Mouse (Mus musculus) ES-E14 (cell line): ENCODE data around the gene Grap. TPM values are rescaled to one million over a fixed set of nuclear protein-coding genes. Genes with fewer than 3 reads are reported as not detected.

Experiments used
- DNase-seq: peaks from one replicate; pipeline ENCODE4 v3.0.0-alpha.2; 2013; ENCODE audit warnings: low read depth, low spot score
- H3K27ac ChIP-seq: 2 replicates; pipeline ENCODE4 v1.5.1; 2012; ENCODE audit warnings: low read depth, mild to moderate bottlenecking, low read length, moderate library complexity, mixed read lengths; ENCODE audit not compliant: poor library complexity, insufficient read depth, severe bottlenecking
- H3K36me3 ChIP-seq: 2 replicates; pipeline ENCODE4 v1.6.1; 2012; ENCODE audit warnings: mild to moderate bottlenecking, low read length, moderate library complexity, mixed read lengths; ENCODE audit not compliant: control insufficient read depth, poor library complexity, insufficient read depth, severe bottlenecking
- H3K4me1 ChIP-seq, 2 experiments: fragments of 150-350 bp in 1 of 2; sonication (generic) in 1 of 2; 2 replicates each; pipeline ENCODE4 v1.6.1; 2012; ENCODE audit warnings: low read length in 2 of 2, mild to moderate bottlenecking in 1 of 2, mixed read lengths in 1 of 2; ENCODE audit not compliant: control insufficient read depth in 2 of 2, insufficient read depth in 2 of 2, poor library complexity in 1 of 2
- H3K4me3 ChIP-seq, 2 experiments: fragments of 150-350 bp in 1 of 2; sonication (generic) in 1 of 2; 2 replicates each; pipeline ENCODE4 v1.5.1; 2012; ENCODE audit warnings: low read length in 2 of 2, low read depth in 1 of 2, mild to moderate bottlenecking in 1 of 2, mixed read lengths in 1 of 2; ENCODE audit not compliant: insufficient read depth in 1 of 2, poor library complexity in 1 of 2, severe bottlenecking in 1 of 2
- H3K9ac ChIP-seq: 2 replicates; pipeline ENCODE4 v1.6.1; 2012; ENCODE audit warnings: low read depth, mild to moderate bottlenecking, low read length, mixed read lengths; ENCODE audit not compliant: poor library complexity, insufficient read depth, severe bottlenecking
- H3K9me3 ChIP-seq: fragments of 150-350 bp; sonication (generic); 2 replicates; pipeline ENCODE4 v1.6.1; 2012; ENCODE audit warnings: low read depth, mild to moderate bottlenecking, low read length; ENCODE audit not compliant: control insufficient read depth, insufficient read depth
- CHD2 ChIP-seq: IDR thresholded peaks from 2 replicates; pipeline ENCODE4 v1.6.1; 2014; ENCODE audit warnings: mild to moderate bottlenecking, low read depth, low read length, inconsistent platforms
- HCFC1 ChIP-seq: IDR thresholded peaks from 2 replicates; pipeline ENCODE4 v1.6.1; 2012; ENCODE audit warnings: low read length, inconsistent platforms, borderline replicate concordance; ENCODE audit not compliant: insufficient read depth
- MAFK ChIP-seq: IDR thresholded peaks from 2 replicates; pipeline ENCODE4 v1.6.1; 2014; ENCODE audit warnings: mild to moderate bottlenecking, low read depth, low read length, inconsistent platforms; ENCODE audit not compliant: insufficient read depth
- ZC3H11A ChIP-seq: IDR thresholded peaks from 2 replicates; pipeline ENCODE4 v1.6.1; 2012; ENCODE audit warnings: low read depth, mild to moderate bottlenecking, inconsistent platforms, low read length, borderline replicate concordance
- ZNF384 ChIP-seq: IDR thresholded peaks from 2 replicates; pipeline ENCODE4 v1.6.1; 2012; ENCODE audit warnings: low read depth, low read length, inconsistent platforms
- in situ Hi-C, 2 experiments: fragments of 600-800 bp; cut with MboI; formaldehyde crosslinking; loops; one replicate each; pipeline ENCODE4 v1.15.1; 2025; ENCODE audit warnings: low sequenced_read_pairs in 2 of 2, inconsistent platforms in 1 of 2; ENCODE audit not compliant: unreplicated experiment in 2 of 2
- total RNA-seq: library from RNA; depleted of rRNA; stranded (reverse); fragments of 300-350 nt; gene quantifications from 2 replicates; pipeline ENCODE4 v1.2.3, GENCODE M21; 2012

Grap gene
- total RNA-seq, 1 experiment: 1.5 TPM

DNA sequence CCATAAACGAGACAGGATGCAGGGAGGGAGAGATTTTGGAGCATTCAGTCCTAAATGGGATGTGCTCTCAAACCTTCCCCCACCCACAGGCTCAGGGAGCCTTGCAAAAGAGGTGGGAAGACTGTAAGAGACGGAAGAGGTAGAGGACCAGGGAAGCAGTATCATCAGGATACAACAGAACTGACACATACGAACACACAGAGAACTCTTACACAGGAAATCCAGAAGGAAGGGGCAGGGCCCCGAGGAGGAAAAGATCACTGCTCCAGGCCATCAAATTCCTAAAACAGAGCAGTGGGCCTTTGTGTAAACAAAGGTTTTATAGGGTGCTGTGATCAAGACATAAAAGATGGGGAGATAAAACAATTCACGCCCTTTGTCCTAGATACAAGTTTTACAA is 38.7 kb upstream of the Grap start:
- H3K9me3 ChIP-seq: no peaks in the 10 kb centered on the region
- no peaks in the 10 kb centered on the region for H3K36me3 ChIP-seq
- TF ChIP-seq ZNF384 (no peak), MAFK (no peak), CHD2 (no peak)
- peaks cover 0 to 6% of the 10 kb centered on the region in 2 experiments; a peak in 2 of 4 replicates for H3K4me1 ChIP-seq
- H3K9ac ChIP-seq: no peak overlapping the region
- no peak for DNase-seq
- in situ Hi-C loops: no loop called here
- no peak overlapping the region for H3K27ac ChIP-seq
- H3K4me3 ChIP-seq: no peak overlapping the region

DNA sequence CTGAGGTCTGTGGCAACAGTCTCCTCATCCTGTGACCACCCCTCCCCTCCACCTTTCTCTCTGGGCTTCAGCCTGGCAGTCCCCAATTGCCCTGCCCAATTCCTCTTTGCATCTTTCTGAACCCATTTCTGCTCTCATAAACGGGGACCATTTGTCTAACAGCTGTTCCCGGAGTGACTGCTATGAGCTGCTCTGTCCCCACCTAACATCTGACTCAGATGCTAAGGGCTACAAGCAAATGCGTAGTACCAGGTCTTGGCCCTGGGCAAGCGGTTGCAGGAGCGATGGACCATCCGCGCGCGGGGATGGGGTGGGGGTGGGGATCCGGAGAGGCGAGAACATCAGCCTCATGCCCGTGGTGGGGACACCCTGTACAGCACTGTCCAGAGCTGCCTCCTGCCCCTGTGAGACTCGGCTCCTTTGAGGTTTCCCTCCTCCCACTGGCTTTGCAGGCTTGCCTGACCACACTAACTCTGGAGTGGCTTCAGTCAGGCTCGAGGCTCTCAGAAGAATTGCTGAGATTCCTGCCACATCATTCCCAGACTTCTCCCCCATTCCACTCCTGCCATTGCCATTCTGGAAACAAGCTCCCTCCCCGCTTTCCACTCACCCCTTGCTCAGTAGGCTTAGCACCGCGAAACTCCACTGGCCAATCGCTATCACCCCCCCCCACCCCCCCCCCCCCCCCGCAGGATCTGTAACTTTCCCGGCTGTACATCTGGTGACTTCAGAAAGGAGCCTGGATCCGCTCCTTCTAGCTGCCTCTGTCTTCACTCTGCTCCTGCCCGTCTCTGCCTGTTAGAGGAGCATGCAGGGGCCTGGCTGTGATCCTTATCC is 37.2 kb upstream of the Grap start:
- Histone ChIP-seq H3K27ac (no peak overlapping the region), H3K9ac (no peak overlapping the region), H3K9me3 (no peaks in the 10 kb centered on the region), H3K4me1 (peaks cover 0 to 9% of the 10 kb centered on the region in 2 experiments; a peak in 2 of 4 replicates), H3K36me3 (no peaks in the 10 kb centered on the region), H3K4me3 (peak overlapping the region; percentile 10 to 23; a peak in 3 of 4 replicates)
- in situ Hi-C loops: no loop called here
- TF ChIP-seq HCFC1 (no peak), CHD2 (no peak), ZNF384 (no peak), ZC3H11A (no peak), MAFK (no peak)
- DNase-seq: no peak

DNA sequence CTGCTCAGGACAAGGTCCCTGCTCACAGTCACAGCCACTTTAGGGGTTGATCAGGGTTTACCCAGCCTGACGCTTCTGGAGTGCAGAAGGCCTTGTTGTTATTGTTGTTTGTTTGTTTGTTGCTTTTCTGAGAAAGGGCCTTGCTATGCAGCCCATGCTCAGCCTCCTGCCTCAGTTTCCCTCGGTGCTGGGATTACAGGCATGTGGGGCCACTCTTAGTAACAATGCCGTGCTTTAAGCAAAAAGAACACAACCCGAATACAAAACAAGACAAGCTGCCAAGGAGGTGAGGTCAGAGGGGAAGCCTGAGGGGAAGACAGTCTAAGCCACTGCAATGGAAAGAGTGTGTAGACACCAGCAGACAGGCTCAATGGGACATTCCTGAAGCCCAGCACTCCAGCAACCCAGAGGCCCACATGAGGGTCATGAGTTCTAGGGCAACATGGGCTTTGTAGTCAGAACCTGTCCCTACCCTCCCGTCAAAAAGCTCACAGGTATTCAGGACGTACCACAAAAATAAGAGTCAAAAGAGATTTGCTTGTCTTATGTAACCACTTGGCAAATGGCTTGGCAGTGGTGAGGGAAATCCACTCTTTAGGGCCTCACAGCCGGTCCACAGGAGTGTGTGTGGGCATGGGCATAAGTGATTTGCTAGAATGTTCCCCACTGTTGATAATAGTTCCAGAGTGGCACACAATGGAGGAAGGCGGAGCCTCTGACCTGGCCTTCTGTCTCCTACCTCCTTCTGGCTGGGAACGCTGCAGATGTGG is 36.4 kb upstream of the Grap start:
- H3K9ac ChIP-seq: no peak overlapping the region
- H3K9me3 ChIP-seq: no peaks in the 10 kb centered on the region
- no peaks in the 10 kb centered on the region for H3K36me3 ChIP-seq
- no peak overlapping the region for H3K27ac ChIP-seq
- no peak for DNase-seq
- TF ChIP-seq CHD2: no peak
- TF ChIP-seq MAFK: no peak
- no peak for TF ChIP-seq HCFC1
- TF ChIP-seq ZC3H11A: no peak
- TF ChIP-seq ZNF384: no peak
- peaks cover 0 to 10% of the 10 kb centered on the region in 2 experiments; a peak in 2 of 4 replicates for H3K4me1 ChIP-seq
- in situ Hi-C loops: no loop called here
- no peak overlapping the region for H3K4me3 ChIP-seq

DNA sequence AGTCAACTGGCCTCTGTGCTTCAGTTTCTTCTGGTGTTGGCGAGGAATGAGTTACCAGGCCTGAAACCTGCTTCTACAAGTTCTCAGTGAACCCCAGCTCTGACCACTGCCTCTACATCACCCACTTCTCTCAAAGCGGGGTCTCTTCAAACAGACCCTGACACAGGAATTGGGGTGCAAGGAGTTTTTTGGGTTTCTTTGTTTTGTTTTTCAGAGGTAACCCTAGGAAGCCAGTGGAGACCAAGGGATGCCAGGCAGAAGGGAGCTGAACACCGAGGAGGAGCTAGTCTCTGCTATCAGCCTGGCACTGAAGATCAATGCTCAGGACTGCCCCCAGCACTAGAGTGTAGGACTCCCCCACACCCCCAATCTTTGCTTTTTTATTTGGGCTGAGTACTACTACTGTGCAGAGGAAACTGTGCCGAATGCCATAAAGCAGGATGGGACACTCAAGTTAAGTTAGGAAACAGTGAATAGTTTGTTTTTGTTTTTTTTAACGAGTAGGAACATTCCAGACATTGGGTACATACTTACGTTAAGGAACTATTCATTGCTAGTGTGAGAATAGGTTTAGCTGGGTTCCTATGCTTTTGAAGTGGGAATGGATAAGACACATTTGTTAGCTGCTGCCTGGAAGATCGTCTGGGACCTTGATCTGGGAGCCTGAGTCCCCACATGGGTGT is 35.6 kb upstream of the Grap start:
- in situ Hi-C loops: no loop called here
- H3K9ac ChIP-seq: no peak overlapping the region
- H3K27ac ChIP-seq: no peak overlapping the region
- H3K4me1 ChIP-seq: peaks cover 0 to 10% of the 10 kb centered on the region in 2 experiments; a peak in 2 of 4 replicates
- no peak overlapping the region for H3K4me3 ChIP-seq
- DNase-seq: no peak
- no peaks in the 10 kb centered on the region for H3K9me3 ChIP-seq
- no peaks in the 10 kb centered on the region for H3K36me3 ChIP-seq
- no peak for TF ChIP-seq ZC3H11A
- no peak for TF ChIP-seq CHD2
- no peak for TF ChIP-seq MAFK
- no peak for TF ChIP-seq HCFC1
- no peak for TF ChIP-seq ZNF384
